Mouse (Mus musculus) ES-Bruce4 (cell line): ENCODE data around the gene Rhoh.

Source experiments
- CTCF ChIP-seq: IDR thresholded peaks from one replicate; pipeline ENCODE4 v1.8.1; 2011; ENCODE audit warnings: low read depth, low read length
- EP300 ChIP-seq: IDR thresholded peaks from 2 replicates; pipeline ENCODE4 v1.6.1; 2011; ENCODE audit warnings: low read depth, low read length; ENCODE audit not compliant: insufficient read depth
- POLR2A ChIP-seq: IDR thresholded peaks from one replicate; pipeline ENCODE4 v1.8.1; 2011; ENCODE audit warnings: low read length; ENCODE audit not compliant: insufficient read depth

DNA sequence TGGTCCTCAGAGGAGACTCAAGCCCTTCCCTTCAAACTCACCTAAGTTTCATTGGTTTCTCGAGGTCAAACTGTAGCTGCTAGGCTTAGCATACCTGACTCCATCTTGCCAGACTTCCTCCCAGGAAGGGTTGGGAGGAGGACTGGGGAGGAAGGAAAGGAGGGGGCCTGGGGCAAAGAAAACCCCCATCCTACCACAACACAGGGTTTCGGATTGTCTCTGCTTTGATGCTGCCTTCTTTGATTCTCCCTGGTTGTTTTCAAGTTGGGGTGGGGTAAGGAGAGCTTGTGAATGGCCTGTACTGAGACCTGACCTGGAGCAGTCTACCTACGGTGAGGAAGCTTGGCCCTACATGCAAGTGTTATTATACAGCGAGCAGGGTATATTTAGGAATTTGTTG, 43.5 kb downstream of the Rhoh start:
- TF ChIP-seq POLR2A: no peak
- no peak for TF ChIP-seq CTCF
- TF ChIP-seq EP300: no peak
